Mouse (Mus musculus): ENCODE results near the gene Lrrtm3.

DNA sequence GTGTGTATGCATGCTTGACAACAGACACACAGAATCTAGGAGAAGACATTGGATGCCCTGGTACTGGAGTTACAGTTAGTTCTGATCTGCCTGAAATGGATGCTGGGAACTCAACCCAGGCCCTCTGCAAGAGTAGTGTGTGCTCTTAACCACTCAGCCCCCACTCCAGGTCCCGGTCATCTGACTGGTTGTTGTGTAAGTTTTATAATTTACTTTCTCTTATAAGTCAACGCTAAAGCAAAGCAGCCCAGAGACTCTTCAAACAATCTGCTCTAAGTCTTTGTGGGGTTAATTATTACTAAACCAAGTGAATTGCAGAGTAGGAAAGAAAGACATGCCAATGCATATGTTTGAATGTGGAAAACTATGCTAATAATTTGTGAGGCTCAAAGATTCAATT is 110.7 kb downstream of the Lrrtm3 start:
- TF ChIP-seq CTCF (conservative IDR thresholded peaks at IDR 0.05; ENCODE audit: low read length) = no peak
- no peak for TF ChIP-seq NANOG (IDR thresholded peaks at IDR 0.05; ENCODE audit: borderline replicate concordance, low read length)
